Comparison of ENCODE assay signal across 14 mouse cellular contexts in the genomic region with DNA sequence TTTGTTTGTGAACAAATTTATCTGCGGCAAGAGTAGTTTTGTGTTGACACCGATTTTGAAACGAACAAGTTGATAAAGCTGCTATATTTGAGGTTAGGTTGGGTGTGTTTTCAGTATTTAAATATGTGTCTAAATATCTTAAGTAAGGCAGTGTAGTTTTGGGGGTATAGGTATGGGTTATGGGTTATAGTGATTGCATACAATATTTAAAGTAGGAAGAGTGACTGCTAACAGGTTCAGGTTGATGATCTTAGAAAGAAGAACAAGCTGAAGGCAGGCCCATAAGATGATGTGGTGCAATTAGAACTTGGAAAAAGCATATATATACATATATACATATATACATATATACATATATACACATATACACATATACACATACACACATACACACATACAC. TPM values are rescaled to one million over a fixed set of nuclear protein-coding genes. Genes with fewer than 3 reads are reported as not detected.
DNase-seq lines count a peak whose midpoint lies in the region; ATAC-seq lines count a peak whose summit lies in the region.
"Had no signal": no experiment of that assay in that cellular context is flagged by ENCODE, and none has a peak within 500 bp of the region (broad histone marks: within the 10 kb centered on the region; RNA-seq: fewer than 3 reads in every experiment).

No protein-coding gene starts in this region.

- ATAC-seq in kidney, embryonic 16.5 days (ENCODE audit: low FRiP score, low TSS enrichment), result 0 out of 2 replicates have a peak, but pooled peaks have one; percentile 21
- no peak for ATAC-seq in kidney, embryonic 15.5 days (replicated peaks; ENCODE audit: low FRiP score)
- peak; percentile 15 for ATAC-seq in forebrain, embryonic 16.5 days
- peak; percentile 51 for ATAC-seq in midbrain, embryonic 13.5 days
- peak; percentile 23 for ATAC-seq in neural tube, embryonic 15.5 days (ENCODE audit: low FRiP score)

- H3K4me1 ChIP-seq in kidney, embryonic 16.5 days (ENCODE audit: insufficient read depth, low read length), result no peaks in the 10 kb centered on the region
- no peaks in the 10 kb centered on the region for H3K4me1 ChIP-seq in kidney, embryonic 15.5 days
- no peaks in the 10 kb centered on the region for H3K4me1 ChIP-seq in forebrain, embryonic 16.5 days (replicated peaks; ENCODE audit: control insufficient read depth, insufficient read depth, low read length)
- H3K4me1 ChIP-seq in midbrain, embryonic 13.5 days (replicated peaks), result 0 out of 2 replicates have a peak, but pooled peaks cover 3% of the 10 kb centered on the region
- H3K4me1 ChIP-seq in neural tube, embryonic 15.5 days, result no peaks in the 10 kb centered on the region
- H3K4me1 ChIP-seq: limb, embryonic 12.5 days had no signal

- no peak overlapping the region for H3K27ac ChIP-seq in kidney, embryonic 16.5 days (ENCODE audit: low read length)
- H3K27ac ChIP-seq in kidney, embryonic 15.5 days, result no peak overlapping the region
- H3K27ac ChIP-seq in forebrain, embryonic 16.5 days (ENCODE audit: low read length), result no peak overlapping the region
- no peak overlapping the region for H3K27ac ChIP-seq in midbrain, embryonic 13.5 days
- H3K27ac ChIP-seq in neural tube, embryonic 15.5 days (replicated peaks), result no peak overlapping the region

- H3K4me2 ChIP-seq in kidney, embryonic 16.5 days (replicated peaks; ENCODE audit: low read depth, low read length), result no peak overlapping the region
- no peak overlapping the region for H3K4me2 ChIP-seq in kidney, embryonic 15.5 days
- H3K4me2 ChIP-seq in forebrain, embryonic 16.5 days (ENCODE audit: low read length), result no peak overlapping the region
- no peak overlapping the region for H3K4me2 ChIP-seq in midbrain, embryonic 13.5 days (replicated peaks)
- H3K4me2 ChIP-seq in neural tube, embryonic 15.5 days, result 0 out of 2 replicates have a peak overlapping the region, but pooled peaks have one; percentile 29

- DNase-seq in spleen, adult 12 weeks (ENCODE audit: low spot score), result no peak
- no peak for DNase-seq in liver

- H3K27me3 ChIP-seq in kidney, embryonic 16.5 days (ENCODE audit: insufficient read depth, low read length), result no peaks in the 10 kb centered on the region
- H3K27me3 ChIP-seq in kidney, embryonic 15.5 days, result no peaks in the 10 kb centered on the region
- H3K27me3 ChIP-seq in forebrain, embryonic 16.5 days (replicated peaks; ENCODE audit: control insufficient read depth, insufficient read depth, low read length), result no peaks in the 10 kb centered on the region
- H3K27me3 ChIP-seq in midbrain, embryonic 13.5 days, result no peaks in the 10 kb centered on the region
- no peaks in the 10 kb centered on the region for H3K27me3 ChIP-seq in neural tube, embryonic 15.5 days (replicated peaks)
- H3K27me3 ChIP-seq: limb, embryonic 12.5 days had no signal

- H3K9ac ChIP-seq in kidney, embryonic 16.5 days (replicated peaks; ENCODE audit: low read length), result no peak overlapping the region
- H3K9ac ChIP-seq in kidney, embryonic 15.5 days, result no peak overlapping the region
- H3K9ac ChIP-seq in forebrain, embryonic 16.5 days (replicated peaks; ENCODE audit: low read depth, low read length), result no peak overlapping the region
- H3K9ac ChIP-seq in midbrain, embryonic 13.5 days (replicated peaks), result no peak overlapping the region
- no peak overlapping the region for H3K9ac ChIP-seq in neural tube, embryonic 15.5 days (replicated peaks)

- no peaks in the 10 kb centered on the region for H3K9me3 ChIP-seq in kidney, embryonic 16.5 days (ENCODE audit: low read length)
- no peaks in the 10 kb centered on the region for H3K9me3 ChIP-seq in kidney, embryonic 15.5 days (replicated peaks)
- no peaks in the 10 kb centered on the region for H3K9me3 ChIP-seq in forebrain, embryonic 16.5 days (ENCODE audit: control insufficient read depth, low read length)
- no peaks in the 10 kb centered on the region for H3K9me3 ChIP-seq in midbrain, embryonic 13.5 days
- H3K9me3 ChIP-seq in neural tube, embryonic 15.5 days (replicated peaks), result no peaks in the 10 kb centered on the region
- H3K9me3 ChIP-seq: G1E; limb, embryonic 12.5 days had no signal

- H3K36me3 ChIP-seq in kidney, embryonic 16.5 days (ENCODE audit: insufficient read depth, low read length), result no peaks in the 10 kb centered on the region
- H3K36me3 ChIP-seq in kidney, embryonic 15.5 days, result peaks cover 17% of the 10 kb centered on the region
- peaks cover 4% of the 10 kb centered on the region; the same call in 1 of the 2 replicates for H3K36me3 ChIP-seq in forebrain, embryonic 16.5 days (ENCODE audit: control insufficient read depth, insufficient read depth)
- peaks cover 10% of the 10 kb centered on the region for H3K36me3 ChIP-seq in midbrain, embryonic 13.5 days
- H3K36me3 ChIP-seq in neural tube, embryonic 15.5 days, result peaks cover 10% of the 10 kb centered on the region

- no peak overlapping the region for H3K4me3 ChIP-seq in kidney, embryonic 16.5 days (ENCODE audit: low read length)
- no peak overlapping the region for H3K4me3 ChIP-seq in kidney, embryonic 15.5 days (replicated peaks)
- no peak overlapping the region for H3K4me3 ChIP-seq in forebrain, embryonic 16.5 days (replicated peaks; ENCODE audit: low read length)
- no peak overlapping the region for H3K4me3 ChIP-seq in midbrain, embryonic 13.5 days (replicated peaks)
- peak overlapping the region; percentile 60 for H3K4me3 ChIP-seq in neural tube, embryonic 15.5 days (replicated peaks)

- WGBS in kidney, embryonic 16.5 days, result 97% methylated on average over 3 of the region's 3 CpGs
- WGBS in kidney, embryonic 15.5 days, result over 99% methylated on average over 3 of the region's 3 CpGs
- 98% methylated on average over 3 of the region's 3 CpGs for WGBS in forebrain, embryonic 16.5 days
- 97% methylated on average over 3 of the region's 3 CpGs for WGBS in midbrain, embryonic 13.5 days
- WGBS in neural tube, embryonic 15.5 days, result 100% methylated on average over 3 of the region's 3 CpGs

RNA-seq across cellular contexts. Expression of a gene that starts 0.6 kb away (rescaled TPM):
- polyA plus RNA-seq in kidney, embryonic 16.5 days (2015; fragmentation: Nextera tagmentation; extraction: Ambion mirVana), result 34.5 and 36.1 TPM in 2 replicates
- polyA plus RNA-seq in kidney, embryonic 15.5 days (2015; fragmentation: Nextera tagmentation; extraction: Ambion mirVana), result 31.6 and 33.1 TPM in 2 replicates
- 51.7 and 56.0 TPM in 2 replicates for polyA plus RNA-seq in forebrain, embryonic 16.5 days (2015; fragmentation: Nextera tagmentation; extraction: Ambion mirVana)
- polyA plus RNA-seq in midbrain, embryonic 13.5 days (2015; fragmentation: Nextera tagmentation; extraction: Ambion mirVana), result 45.2 and 45.6 TPM in 2 replicates
- polyA plus RNA-seq in neural tube, embryonic 15.5 days (2015; fragmentation: Nextera tagmentation; extraction: Ambion mirVana), result 27.5 and 29.2 TPM in 2 replicates

RNA-seq across cellular contexts. Expression of a gene that starts 38.9 kb away (rescaled TPM):
- not detected in 2 replicates for polyA plus RNA-seq in kidney, embryonic 16.5 days (2015; fragmentation: Nextera tagmentation; extraction: Ambion mirVana)
- not detected in 2 replicates for polyA plus RNA-seq in kidney, embryonic 15.5 days (2015; fragmentation: Nextera tagmentation; extraction: Ambion mirVana)
- polyA plus RNA-seq in forebrain, embryonic 16.5 days (2015; fragmentation: Nextera tagmentation; extraction: Ambion mirVana), result not detected in 2 replicates
- not detected in 2 replicates for polyA plus RNA-seq in midbrain, embryonic 13.5 days (2015; fragmentation: Nextera tagmentation; extraction: Ambion mirVana)
- polyA plus RNA-seq in neural tube, embryonic 15.5 days (2015; fragmentation: Nextera tagmentation; extraction: Ambion mirVana), result not detected in 2 replicates
- polyA plus RNA-seq: cortical plate, adult 2 months; G1E; intestine, postnatal 0 days; limb, embryonic 12.5 days; liver, embryonic 16.5 days; spleen, adult 2 months; urinary bladder, adult 2 months had no signal

RNA-seq across cellular contexts. Expression of a gene that starts 54.1 kb away (rescaled TPM):
- not detected in 2 replicates for polyA plus RNA-seq in kidney, embryonic 16.5 days (2015; fragmentation: Nextera tagmentation; extraction: Ambion mirVana)
- not detected in 2 replicates for polyA plus RNA-seq in kidney, embryonic 15.5 days (2015; fragmentation: Nextera tagmentation; extraction: Ambion mirVana)
- polyA plus RNA-seq in forebrain, embryonic 16.5 days (2015; fragmentation: Nextera tagmentation; extraction: Ambion mirVana), result not detected in 2 replicates
- not detected in 2 replicates for polyA plus RNA-seq in midbrain, embryonic 13.5 days (2015; fragmentation: Nextera tagmentation; extraction: Ambion mirVana)
- not detected in 2 replicates for polyA plus RNA-seq in neural tube, embryonic 15.5 days (2015; fragmentation: Nextera tagmentation; extraction: Ambion mirVana)
- polyA plus RNA-seq: cortical plate, adult 2 months; G1E; intestine, postnatal 0 days; limb, embryonic 12.5 days; liver, embryonic 16.5 days; spleen, adult 2 months; urinary bladder, adult 2 months had no signal
